In genomic region chr3:129299874-129300273, GRCm38 (mm10) we compare ENCODE assay signal across 10 mouse cellular contexts. TPM values are rescaled to one million over a fixed set of nuclear protein-coding genes. Genes with fewer than 3 reads are reported as not detected.
DNase-seq lines count a peak whose midpoint lies in the region; ATAC-seq and TF ChIP-seq lines count a peak whose summit lies in the region.
"Had no signal": no experiment of that assay in that cellular context is flagged by ENCODE, and none has a peak within 500 bp of the region (broad histone marks: within the 10 kb centered on the region; RNA-seq: fewer than 3 reads in every experiment).

No protein-coding gene starts in this region.

- DNase-seq in cerebellum, postnatal 14 days = peak; percentile 47 to 57
- no peak for DNase-seq in cerebellum, adult 11 months
- DNase-seq in layer of hippocampus, adult 9-10 months (ENCODE audit: low spot score) = peak; percentile 32
- DNase-seq in layer of hippocampus, adult 9-11 months = no peak
- peak; percentile 4 for DNase-seq in G1E (ENCODE audit: low spot score)
- DNase-seq in forelimb bud, embryonic 11.5 days (ENCODE audit: low read depth, low spot score) = peak; percentile 62
- DNase-seq in right cerebral cortex, postnatal 4 days = no peak

- H3K27me3 ChIP-seq in G1E (ENCODE audit: insufficient read depth, low read length) = no peaks in the 10 kb centered on the region
- H3K27me3 ChIP-seq: heart, embryonic 13.5 days; megakaryocyte, embryonic 14.5 days had no signal

- TF ChIP-seq CTCF in G1E (IDR thresholded peaks at IDR 0.05; ENCODE audit: low read depth, low read length) = no peak

- peak; percentile 49; the same call in 1 of the 2 replicates for ATAC-seq in G1E (ENCODE audit: extremely low read depth, insufficient number of reproducible peaks, low FRiP score, poor library complexity, severe bottlenecking)
- no peak for ATAC-seq in erythroid progenitor cell, adult 5-6 weeks (replicated peaks; ENCODE audit: low FRiP score, poor library complexity, severe bottlenecking)

- H3K4me3 ChIP-seq in G1E (ENCODE audit: low read depth, low read length) = no peak overlapping the region
- H3K4me3 ChIP-seq: heart, embryonic 13.5 days; megakaryocyte, embryonic 14.5 days had no signal

- no peaks in the 10 kb centered on the region for H3K9me3 ChIP-seq in G1E (replicated peaks)
- H3K9me3 ChIP-seq: heart, embryonic 13.5 days; megakaryocyte, embryonic 14.5 days had no signal

- no peaks in the 10 kb centered on the region for H3K36me3 ChIP-seq in G1E (replicated peaks)

- no peaks in the 10 kb centered on the region for H3K4me1 ChIP-seq in G1E (ENCODE audit: insufficient read depth, low read depth, low read length)
- H3K4me1 ChIP-seq: megakaryocyte, embryonic 14.5 days had no signal

RNA-seq across cellular contexts. Expression of gene Enpep, which starts 32.6 kb away (rescaled TPM):
- not detected in 2 replicates for total RNA-seq in G1E (2014; fragmentation: Nextera tagmentation)
- 0.16 TPM in 1 of 2 replicates, not detected in the other for total RNA-seq in G1E (2017)
- not detected in 2 replicates for polyA plus RNA-seq in G1E (2012)
- 0.84 TPM in 1 of 2 replicates, not detected in the other for total RNA-seq in erythroid progenitor cell, adult 5-6 weeks (2015; ENCODE audit: low replicate concordance)
- 2.6 TPM in 1 of 2 replicates, not detected in the other for total RNA-seq in erythroid progenitor cell, adult 5-6 weeks (2017; ENCODE audit: low replicate concordance)

Comparison
In these comparisons a context has a peak if more than half of its experiments do, and no peak if none do; other contexts are left out.
1. DNase-seq: peak in cerebellum, postnatal 14 days (2 of 2), layer of hippocampus, adult 9-10 months (single experiment), G1E (single experiment) and forelimb bud, embryonic 11.5 days (single experiment); none in cerebellum, adult 11 months (single experiment), layer of hippocampus, adult 9-11 months (single experiment) and right cerebral cortex, postnatal 4 days (single experiment).